Mouse (Mus musculus) testis, adult 2 months (tissue): ENCODE data around the gene Clec11a. TPM values are rescaled to one million over a fixed set of nuclear protein-coding genes. Genes with fewer than 3 reads are reported as not detected.
A peak's percentile ranks its signal among the peaks of the same experiment; 100 is the strongest.

ENCODE experiments used
- H3K27ac ChIP-seq: fragments of 200-500 bp; 2 replicates; pipeline ENCODE4 v1.5.1; 2012; ENCODE audit warnings: low read depth, low read length; ENCODE audit not compliant: control insufficient read depth, insufficient read depth
- H3K27me3 ChIP-seq: fragments of 200-500 bp; 2 replicates; pipeline ENCODE4 v1.6.1; 2012; ENCODE audit warnings: mild to moderate bottlenecking, low read length, moderate library complexity; ENCODE audit not compliant: control insufficient read depth, insufficient read depth
- H3K36me3 ChIP-seq: fragments of 200-500 bp; 2 replicates; pipeline ENCODE4 v1.6.1; 2012; ENCODE audit warnings: mild to moderate bottlenecking, low read length; ENCODE audit not compliant: control insufficient read depth, insufficient read depth
- H3K4me1 ChIP-seq: fragments of 200-500 bp; 2 replicates; pipeline ENCODE4 v1.6.1; 2012; ENCODE audit warnings: low read length; ENCODE audit not compliant: control insufficient read depth, insufficient read depth
- H3K4me3 ChIP-seq: fragments of 200-500 bp; 2 replicates; pipeline ENCODE4 v1.5.1; 2012; ENCODE audit warnings: low read depth, mild to moderate bottlenecking, low read length, moderate library complexity, mixed read lengths; ENCODE audit not compliant: control insufficient read depth
- CTCF ChIP-seq: fragments of 200-500 bp; IDR thresholded peaks from 2 replicates; pipeline ENCODE4 v1.5.1; 2012; ENCODE audit warnings: low read depth, mild to moderate bottlenecking, inconsistent platforms, low read length, moderate library complexity; ENCODE audit not compliant: control insufficient read depth, insufficient read depth, insufficient replicate concordance
- POLR2A ChIP-seq: fragments of 200-500 bp; IDR thresholded peaks from 2 replicates; pipeline ENCODE4 v1.6.1; 2012; ENCODE audit warnings: low read depth, mild to moderate bottlenecking, inconsistent platforms, low read length, moderate library complexity; ENCODE audit not compliant: control insufficient read depth
- polyA plus RNA-seq: library from polyadenylated mRNA; depleted of rRNA; stranded (reverse); fragments of >200 nt; gene quantifications from 2 replicates; pipeline ENCODE4 v1.2.3, GENCODE M21; 2012; rRNA removed

Gene Clec11a
- 1.7 and 3.1 TPM in 2 replicates for polyA plus RNA-seq

DNA sequence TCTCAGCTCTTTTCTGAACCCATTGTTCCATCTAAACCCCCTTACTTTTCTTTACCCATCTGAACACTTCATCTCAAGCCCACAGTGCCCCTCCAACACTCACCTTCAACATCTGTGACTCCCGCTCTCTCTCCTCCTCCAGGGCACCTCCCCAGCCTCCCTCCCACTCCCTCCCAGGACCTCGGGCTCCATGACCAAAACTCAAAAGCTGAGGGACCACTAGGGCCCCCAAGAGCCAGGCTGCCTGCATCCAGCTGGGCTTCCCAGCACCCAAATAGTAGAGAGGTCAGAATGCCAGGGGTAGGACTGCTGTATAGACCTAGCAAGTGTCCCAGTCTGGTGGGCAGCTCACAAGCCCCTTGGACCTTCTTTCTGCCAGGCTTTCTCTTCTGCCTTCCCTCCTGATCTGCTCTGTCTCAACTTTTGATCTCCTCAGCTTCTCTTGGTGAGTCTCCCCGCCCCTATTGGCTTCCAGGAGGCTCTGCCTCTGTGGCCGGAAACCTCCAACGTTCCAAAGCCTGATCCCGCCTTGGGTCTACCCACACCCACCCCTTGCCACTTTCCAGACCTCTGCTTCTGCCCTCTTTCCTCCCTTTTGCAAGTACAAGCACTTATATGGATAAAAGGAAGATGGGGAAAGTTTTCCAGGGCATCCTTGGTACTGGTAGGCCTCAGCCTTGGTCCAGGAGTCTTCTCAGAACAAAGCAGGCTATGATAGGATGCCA lies at the start of gene Clec11a:
Gene Clec11a (minus strand): TSS at position 387 of the 725 bp plus-strand sequence.
- Histone ChIP-seq H3K36me3 (no peaks in the 10 kb centered on the region), H3K27ac (no peak within 1 kb of the TSS), H3K4me1 (peaks cover 27% of the 10 kb centered on the region), H3K27me3 (no peaks in the 10 kb centered on the region; the same call in none of the 2 replicates), H3K4me3 (peak within 1 kb of the TSS; percentile 88)
- TF ChIP-seq POLR2A, result no peak
- TF ChIP-seq CTCF, result no peak

DNA sequence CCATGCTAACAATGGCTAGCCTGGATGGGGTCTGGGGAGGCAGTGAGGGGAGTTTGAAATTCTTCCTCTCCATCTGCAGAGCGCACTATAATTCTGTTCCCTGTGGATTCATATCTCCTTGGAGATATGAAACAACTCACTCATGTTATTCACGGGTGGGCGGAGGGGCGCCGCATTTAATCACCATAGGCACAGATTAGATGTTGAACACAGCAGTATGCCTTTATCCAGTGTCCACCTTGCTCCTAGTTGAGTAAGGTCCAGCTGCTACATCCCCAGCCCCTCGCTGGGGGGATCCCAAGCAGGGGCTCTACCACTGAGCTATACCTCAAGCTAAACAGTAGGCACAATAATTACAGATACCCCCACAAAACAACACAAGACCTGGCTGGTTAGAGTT lies 48.7 kb upstream of the Clec11a start:
- TF ChIP-seq POLR2A (no peak), CTCF (no peak)
- Histone ChIP-seq H3K4me3 (no peak overlapping the region), H3K36me3 (no peaks in the 10 kb centered on the region), H3K27me3 (no peaks in the 10 kb centered on the region; the same call in none of the 2 replicates), H3K4me1 (peaks cover 44% of the 10 kb centered on the region), H3K27ac (no peak overlapping the region)

DNA sequence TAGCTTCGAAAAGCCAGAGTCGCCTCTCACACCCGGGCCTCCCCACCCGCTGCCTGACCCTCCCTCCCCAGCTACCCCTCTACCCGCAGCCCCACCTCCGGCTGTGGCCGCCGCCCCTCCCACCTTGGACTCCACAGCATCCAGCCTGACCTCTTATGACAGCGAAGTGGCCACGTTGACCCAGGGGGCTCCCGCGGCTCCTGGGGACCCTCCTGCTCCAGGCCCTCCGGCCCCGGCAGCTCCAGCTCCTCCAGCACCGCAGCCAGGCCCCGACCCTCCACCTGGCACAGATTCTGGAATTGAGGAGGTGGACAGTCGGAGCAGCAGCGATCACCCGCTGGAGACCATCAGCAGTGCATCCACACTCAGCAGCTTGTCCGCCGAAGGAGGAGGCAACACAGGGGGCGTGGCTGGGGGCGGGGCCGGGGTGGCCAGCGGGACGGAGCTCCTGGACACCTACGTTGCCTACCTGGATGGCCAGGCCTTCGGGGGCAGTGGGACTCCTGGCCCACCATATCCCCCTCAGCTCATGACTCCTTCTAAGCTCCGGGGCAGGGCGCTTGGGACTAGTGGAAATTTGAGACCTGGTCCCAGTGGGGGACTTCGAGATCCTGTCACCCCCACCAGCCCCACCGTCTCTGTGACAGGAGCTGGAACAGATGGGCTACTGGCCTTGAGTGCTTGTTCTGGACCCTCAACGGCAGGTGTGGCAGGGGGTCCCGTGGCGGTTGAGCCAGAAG lies 47.1 kb upstream of the Clec11a start:
- H3K4me3 ChIP-seq, result peak overlapping the region; percentile 11; the same call in 1 of the 2 replicates
- no peaks in the 10 kb centered on the region for H3K36me3 ChIP-seq

DNA sequence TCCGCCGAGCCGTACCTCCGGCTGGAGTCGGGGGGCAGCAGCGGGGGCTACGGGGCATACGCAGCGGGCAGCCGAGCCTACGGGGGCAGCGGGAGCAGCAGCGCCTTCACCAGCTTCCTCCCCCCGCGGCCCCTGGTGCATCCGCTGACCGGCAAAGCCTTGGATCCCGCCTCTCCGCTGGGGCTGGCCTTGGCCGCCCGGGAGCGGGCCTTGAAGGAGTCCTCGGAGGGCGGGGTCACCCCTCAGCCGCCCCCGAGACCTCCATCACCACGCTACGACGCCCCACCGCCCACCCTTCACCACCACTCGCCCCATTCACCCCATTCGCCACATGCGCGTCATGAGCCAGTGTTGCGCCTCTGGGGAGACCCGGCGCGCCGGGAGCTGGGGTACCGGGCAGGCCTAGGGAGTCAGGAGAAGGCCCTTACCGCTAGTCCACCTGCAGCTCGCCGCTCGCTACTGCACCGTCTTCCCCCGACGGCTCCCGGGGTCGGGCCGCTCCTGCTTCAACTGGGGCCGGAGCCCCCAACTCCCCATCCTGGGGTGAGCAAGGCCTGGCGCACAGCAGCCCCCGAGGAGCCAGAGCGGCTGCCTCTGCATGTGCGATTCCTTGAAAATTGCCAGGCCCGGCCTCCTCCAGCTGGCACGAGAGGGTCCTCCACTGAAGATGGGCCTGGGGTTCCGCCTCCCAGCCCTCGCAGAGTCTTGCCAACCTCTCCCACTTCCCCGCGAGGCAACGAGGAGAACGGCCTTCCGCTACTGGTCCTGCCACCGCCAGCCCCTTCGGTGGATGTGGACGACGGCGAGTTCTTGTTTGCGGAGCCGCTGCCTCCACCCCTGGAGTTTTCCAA lies 46.3 kb upstream of the Clec11a start:
- no peaks in the 10 kb centered on the region for H3K36me3 ChIP-seq
- no peak overlapping the region for H3K27ac ChIP-seq

More for the DNA sequence above, 47.1 kb upstream of the Clec11a start:
- H3K27ac ChIP-seq, result no peak overlapping the region
- no peak for TF ChIP-seq POLR2A
- TF ChIP-seq CTCF, result no peak
- H3K4me1 ChIP-seq, result peaks cover 33% of the 10 kb centered on the region
- no peaks in the 10 kb centered on the region; the same call in none of the 2 replicates for H3K27me3 ChIP-seq

DNA sequence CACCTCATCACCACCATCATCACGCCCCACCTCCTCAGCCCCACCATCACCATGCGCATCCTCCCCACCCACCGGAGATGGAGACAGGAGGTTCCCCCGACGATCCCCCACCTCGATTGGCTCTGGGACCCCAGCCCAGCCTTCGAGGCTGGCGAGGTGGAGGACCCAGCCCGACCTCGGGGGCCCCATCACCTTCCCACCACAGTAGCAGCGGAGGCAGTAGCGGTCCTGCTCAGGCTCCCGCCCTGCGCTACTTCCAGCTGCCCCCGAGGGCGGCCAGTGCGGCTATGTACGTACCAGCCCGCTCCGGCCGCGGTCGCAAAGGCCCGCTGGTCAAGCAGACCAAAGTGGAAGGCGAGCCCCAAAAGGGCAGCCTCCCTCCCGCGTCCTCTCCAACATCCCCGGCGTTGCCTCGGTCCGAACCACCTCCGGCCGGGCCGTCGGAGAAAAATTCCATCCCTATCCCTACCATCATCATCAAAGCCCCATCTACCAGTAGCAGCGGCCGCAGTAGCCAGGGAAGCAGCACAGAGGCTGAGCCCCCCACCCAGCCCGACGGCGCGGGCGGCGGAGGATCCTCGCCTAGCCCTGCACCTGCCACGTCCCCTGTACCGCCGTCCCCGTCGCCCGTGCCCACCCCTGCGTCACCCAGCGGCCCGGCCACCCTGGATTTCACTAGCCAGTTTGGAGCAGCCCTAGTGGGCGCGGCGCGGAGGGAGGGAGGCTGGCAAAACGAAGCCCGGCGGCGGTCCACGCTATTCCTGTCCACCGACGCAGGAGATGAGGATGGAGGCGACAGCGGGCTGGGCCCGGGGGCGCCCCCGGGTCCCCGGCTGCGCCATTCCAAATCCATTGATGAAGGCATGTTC lies 45.4 kb upstream of the Clec11a start:
- H3K36me3 ChIP-seq, result no peaks in the 10 kb centered on the region
- H3K27me3 ChIP-seq, result no peaks in the 10 kb centered on the region; the same call in none of the 2 replicates
- TF ChIP-seq CTCF (no peak), POLR2A (no peak)
- H3K27ac ChIP-seq, result no peak overlapping the region
- H3K4me3 ChIP-seq, result peak overlapping the region; percentile 16; the same call in 1 of the 2 replicates
- peaks cover 27% of the 10 kb centered on the region for H3K4me1 ChIP-seq

More for the DNA sequence above, 46.3 kb upstream of the Clec11a start:
- Histone ChIP-seq H3K4me3 (peak overlapping the region; percentile 14), H3K4me1 (peaks cover 33% of the 10 kb centered on the region), H3K27me3 (no peaks in the 10 kb centered on the region; the same call in none of the 2 replicates)
- TF ChIP-seq CTCF (no peak), POLR2A (no peak)
